Mouse (Mus musculus) heart, postnatal 0 days (tissue): Measurements from ENCODE around the gene Itpr2.

Source experiments
- CTCF ChIP-seq: IDR thresholded peaks from 2 replicates; pipeline ENCODE4 v1.5.1; 2016; ENCODE audit warnings: antibody characterized with exemption, control low read depth, low read depth
- EP300 ChIP-seq: IDR thresholded peaks from 2 replicates; pipeline ENCODE4 v1.6.1; 2016; ENCODE audit warnings: antibody characterized with exemption, low read depth

GRCm38 (mm10) chr6:146304088-146304487, 197.9 kb downstream of the Itpr2 start:
- TF ChIP-seq CTCF: no peak
- no peak for TF ChIP-seq EP300
